Mouse (Mus musculus) heart, embryonic 14.5 days (tissue): ENCODE data around the gene Atp5l. TPM values are rescaled to one million over a fixed set of nuclear protein-coding genes. Genes with fewer than 3 reads are reported as not detected.

Experiments
- ATAC-seq: fragments of 200-750 bp; cut with Nextera tagmentation; 2 replicates; pipeline ENCODE4 v1.8.0; 2017; ENCODE audit warnings: low read depth, moderate TSS enrichment; ENCODE audit not compliant: insufficient number of reproducible peaks, insufficient read depth, low FRiP score
- H3K27ac ChIP-seq, 2 experiments: fragments of 200-500 bp in 1 of 2; fragments of 300-500 bp in 1 of 2; sonication (generic) in 1 of 2; replicated peaks in 1 of 2; 2 replicates each; pipeline ENCODE4 v1.5.1; 2012 to 2014; ENCODE audit warnings: low read depth in 2 of 2, low read length in 2 of 2, control low read depth in 1 of 2, mild to moderate bottlenecking in 1 of 2, mixed read lengths in 1 of 2; ENCODE audit not compliant: control insufficient read depth in 1 of 2, insufficient read depth in 1 of 2
- H3K27me3 ChIP-seq: fragments of 300-500 bp; sonication (generic); 2 replicates; pipeline ENCODE4 v1.6.1; 2014; ENCODE audit warnings: mild to moderate bottlenecking, low read length, control low read depth; ENCODE audit not compliant: control insufficient read depth, insufficient read depth
- H3K36me3 ChIP-seq: fragments of 300-500 bp; sonication (generic); 2 replicates; pipeline ENCODE4 v1.6.1; 2014; ENCODE audit warnings: mild to moderate bottlenecking, control low read depth, low read length, mixed read lengths; ENCODE audit not compliant: control insufficient read depth, insufficient read depth
- H3K4me1 ChIP-seq, 2 experiments: fragments of 200-500 bp in 1 of 2; fragments of 300-500 bp in 1 of 2; sonication (generic) in 1 of 2; 2 replicates each; pipeline ENCODE4 v1.6.1; 2012 to 2014; ENCODE audit warnings: low read length in 2 of 2, control low read depth in 1 of 2, mixed read lengths in 1 of 2; ENCODE audit not compliant: control insufficient read depth in 2 of 2, insufficient read depth in 2 of 2
- H3K4me2 ChIP-seq: fragments of 300-500 bp; sonication (generic); 2 replicates; pipeline ENCODE4 v1.6.1; 2014; ENCODE audit warnings: mild to moderate bottlenecking, low read length
- H3K4me3 ChIP-seq, 2 experiments: fragments of 200-500 bp in 1 of 2; fragments of 300-500 bp in 1 of 2; sonication (generic) in 1 of 2; 2 replicates each; pipeline ENCODE4 v1.5.1; 2012 to 2014; ENCODE audit warnings: low read length in 2 of 2, mild to moderate bottlenecking in 2 of 2, control low read depth in 1 of 2, low read depth in 1 of 2, moderate library complexity in 1 of 2; ENCODE audit not compliant: control insufficient read depth in 1 of 2, insufficient read depth in 1 of 2
- H3K9ac ChIP-seq: fragments of 300-500 bp; sonication (generic); 2 replicates; pipeline ENCODE4 v1.6.1; 2014; ENCODE audit warnings: mild to moderate bottlenecking, low read length
- H3K9me3 ChIP-seq: fragments of 300-500 bp; sonication (generic); 2 replicates; pipeline ENCODE4 v1.6.1; 2016; ENCODE audit warnings: low read length, control low read depth; ENCODE audit not compliant: control insufficient read depth
- WGBS: fragments of 180-500 bp; shearing (Covaris S2); extraction: QIAGEN DNeasy Blood & Tissue Kit; methylation state at CpG from one replicate; pipeline ENCODE4 v1.1.7; 2014; 5-methylcytosine and 5-hydroxymethylcytosine counted together
- polyA plus RNA-seq: library from polyadenylated mRNA; unstranded; fragments of >200 nt; fragmentation: Nextera tagmentation; extraction: Ambion mirVana; gene quantifications from 2 replicates; pipeline ENCODE4 v1.2.1, GENCODE M21; 2014

Gene Atp5l
- polyA plus RNA-seq, 1 experiment from 2014 or later, result 1,405 TPM

DNA sequence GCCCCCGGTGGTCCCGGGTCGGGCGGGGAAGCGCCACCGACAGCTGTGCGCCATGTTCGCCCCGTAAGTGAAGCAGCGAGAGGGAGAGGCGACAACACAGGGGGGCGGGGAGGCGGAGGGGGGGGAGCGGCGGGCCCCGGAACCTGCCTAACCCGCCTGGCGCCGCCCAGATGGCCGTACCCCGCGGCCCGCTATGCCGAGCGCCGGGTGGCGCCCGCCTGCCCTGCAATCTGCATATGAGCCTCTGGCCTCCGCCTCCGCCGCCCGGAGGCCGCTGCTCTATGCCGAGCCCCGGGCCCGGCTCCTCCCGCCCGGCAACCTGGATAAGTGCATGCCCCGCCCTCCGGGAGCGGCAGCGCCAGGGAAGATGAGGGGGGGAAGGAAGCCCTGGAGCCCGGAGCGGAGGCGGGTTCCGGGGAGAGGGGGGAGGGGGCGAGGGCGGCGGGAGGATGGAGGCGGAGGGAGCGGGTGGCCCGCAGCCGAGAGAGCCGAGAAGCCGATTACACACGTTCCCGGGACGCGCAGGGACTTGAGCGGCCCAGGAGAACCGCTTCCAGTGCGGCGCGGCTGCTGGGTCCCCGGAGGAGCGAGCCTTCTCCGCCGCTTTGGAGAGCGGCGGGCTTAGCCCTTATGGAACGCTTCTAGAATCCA, 39.2 kb downstream of the Atp5l start, which contains the start of gene Kmt2a:
Kmt2a (minus strand) TSS at position 76 of the 651 bp plus-strand sequence.
- 1% methylated on average over 44 of the region's 71 CpGs for WGBS
- Histone ChIP-seq H3K9ac (peak within 1 kb of the TSS; percentile 97), H3K4me1 (peaks cover 14 to 25% of the 10 kb centered on the region in 2 experiments; a peak in 3 of 4 replicates), H3K36me3 (no peaks in the 10 kb centered on the region; the same call in 1 of the 2 replicates), H3K27me3 (no peaks in the 10 kb centered on the region), H3K9me3 (no peaks in the 10 kb centered on the region), H3K4me3 (peak within 1 kb of the TSS; percentile 96 to 99), H3K4me2 (peak within 1 kb of the TSS; percentile 100), H3K27ac (peak within 1 kb of the TSS; percentile 95 to 97)
- peak; percentile 88 for ATAC-seq

DNA sequence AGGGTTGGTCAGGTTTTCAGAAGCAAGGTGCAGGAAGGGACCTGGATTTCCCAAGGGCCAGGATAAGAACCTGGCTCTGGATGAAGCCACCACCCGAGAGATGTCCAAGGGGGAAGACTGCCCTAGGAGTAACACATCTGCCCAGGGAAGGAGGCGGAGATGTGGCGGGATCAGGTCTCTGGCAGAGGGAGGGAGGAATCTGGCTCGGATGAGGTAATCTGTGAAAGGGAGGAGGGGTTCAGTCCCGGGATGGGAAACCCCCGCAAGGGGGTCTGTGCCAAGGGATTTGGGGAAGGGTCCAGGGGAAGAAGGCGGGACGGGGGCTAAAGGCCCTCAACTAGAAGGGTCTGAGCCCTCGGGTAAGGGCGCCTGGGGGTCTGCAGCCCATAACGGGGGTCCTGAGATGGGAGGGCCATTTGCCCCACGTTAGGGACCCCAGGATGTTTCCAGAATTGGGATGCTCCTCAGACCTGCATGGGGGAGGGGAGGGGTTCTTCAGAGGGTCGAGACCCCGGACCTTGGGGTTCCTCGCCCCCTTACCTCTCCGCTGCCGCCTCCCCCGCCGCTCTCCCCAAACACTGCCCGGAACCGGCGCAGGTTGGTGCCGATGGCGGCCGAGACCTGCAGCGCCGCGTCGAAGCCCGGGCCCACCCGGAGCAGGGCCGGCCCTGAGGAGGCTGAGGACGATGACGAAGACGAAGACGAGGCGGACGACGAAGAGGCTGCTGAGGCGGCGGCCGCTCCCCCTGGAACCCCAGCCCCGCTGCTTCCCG, 40.0 kb downstream of the Atp5l start:
- peak overlapping the region; percentile 98 for H3K4me2 ChIP-seq
- peak overlapping the region; percentile 96 to 99 for H3K4me3 ChIP-seq
- peak overlapping the region; percentile 10 to 91; a peak in 3 of 4 replicates for H3K27ac ChIP-seq
- peak overlapping the region; percentile 97 for H3K9ac ChIP-seq
- H3K4me1 ChIP-seq, result peaks cover 14 to 34% of the 10 kb centered on the region in 2 experiments; a peak in 3 of 4 replicates
- no peaks in the 10 kb centered on the region for H3K9me3 ChIP-seq
- peak; percentile 15 for ATAC-seq
- under 1% methylated on average over 42 of the region's 44 CpGs for WGBS
- H3K27me3 ChIP-seq, result no peaks in the 10 kb centered on the region
- no peaks in the 10 kb centered on the region; the same call in 1 of the 2 replicates for H3K36me3 ChIP-seq

DNA sequence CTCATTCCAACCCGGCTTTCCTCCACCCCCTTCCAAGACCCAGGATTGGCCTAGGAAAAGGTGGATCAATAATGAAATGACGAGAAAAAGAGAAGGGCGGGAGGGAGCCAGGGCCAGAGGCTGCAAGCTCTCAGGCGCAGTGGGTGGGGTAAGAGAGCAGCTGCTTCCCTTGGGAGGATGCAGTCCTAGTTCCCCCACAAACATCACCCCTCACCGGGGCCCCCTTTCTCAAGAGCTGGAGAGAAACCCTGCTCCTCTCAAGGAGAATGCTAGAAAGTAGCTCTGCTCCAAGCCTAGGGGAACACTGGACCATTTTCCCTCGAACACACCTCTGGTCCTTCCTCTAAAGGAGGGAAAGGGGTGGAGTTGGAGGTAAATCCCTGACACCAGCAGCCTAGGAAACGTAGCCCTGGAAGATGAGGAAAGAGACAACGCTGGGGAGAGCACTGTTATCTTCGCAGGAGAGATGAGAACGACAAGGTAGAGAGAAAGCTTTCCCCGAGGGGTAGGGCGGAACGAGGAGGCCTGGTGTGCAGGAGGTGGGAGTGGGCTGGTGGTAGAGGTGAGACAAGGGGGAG, 40.8 kb downstream of the Atp5l start:
- Histone ChIP-seq H3K9me3 (no peaks in the 10 kb centered on the region), H3K4me2 (peak overlapping the region; percentile 98), H3K27me3 (no peaks in the 10 kb centered on the region), H3K9ac (peak overlapping the region; percentile 97), H3K27ac (0 out of 4 replicates have a peak overlapping the region, but pooled peaks of 1 of the 2 experiments have one; percentile 45), H3K4me3 (peak overlapping the region; percentile 96 to 99), H3K4me1 (peaks cover 14 to 35% of the 10 kb centered on the region in 2 experiments; a peak in 3 of 4 replicates), H3K36me3 (no peaks in the 10 kb centered on the region; the same call in 1 of the 2 replicates)
- WGBS, result under 1% methylated on average over 13 of the region's 13 CpGs
- no peak for ATAC-seq

DNA sequence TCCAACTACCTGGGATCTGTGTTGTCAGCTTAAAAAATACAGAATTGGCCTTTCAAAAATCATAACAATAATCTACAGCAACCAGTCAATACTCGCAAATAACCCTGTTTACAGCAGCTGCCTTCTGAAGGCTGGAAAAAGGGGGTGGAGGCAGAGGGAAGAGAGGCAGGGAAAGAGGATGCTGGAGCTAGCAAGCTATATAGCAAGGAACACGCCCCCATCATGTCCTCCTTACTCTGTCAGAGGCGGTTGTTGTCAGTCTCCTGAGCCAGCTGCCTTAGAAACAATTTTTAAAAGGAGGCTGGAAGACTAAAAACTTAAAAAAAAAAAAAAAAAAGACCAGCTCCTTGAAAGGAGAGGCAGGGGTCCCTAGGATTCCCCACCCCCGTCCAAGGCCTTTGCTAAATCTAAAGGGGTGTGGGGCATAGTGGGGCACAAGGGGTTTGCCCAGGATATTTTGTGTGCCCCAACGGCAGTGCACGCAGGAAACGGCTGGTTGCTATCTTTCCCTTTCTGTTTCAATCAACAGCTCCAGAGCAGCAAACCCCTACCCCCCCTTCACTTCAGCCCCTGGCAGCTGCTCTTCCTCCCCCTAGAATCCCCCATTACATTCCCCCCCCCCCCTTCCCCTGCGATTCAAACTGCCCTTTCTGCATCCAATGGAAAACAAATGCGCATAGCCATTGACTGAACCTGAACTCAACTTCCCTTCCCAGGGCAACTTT, 41.6 kb downstream of the Atp5l start:
- H3K9ac ChIP-seq, result peak overlapping the region; percentile 97
- H3K27me3 ChIP-seq, result no peaks in the 10 kb centered on the region
- WGBS, result 23% methylated on average over 9 of the region's 9 CpGs
- H3K4me2 ChIP-seq, result peak overlapping the region; percentile 98
- no peaks in the 10 kb centered on the region; the same call in 1 of the 2 replicates for H3K36me3 ChIP-seq
- no peak for ATAC-seq
- H3K4me1 ChIP-seq, result peaks cover 14 to 40% of the 10 kb centered on the region in 2 experiments; a peak in 3 of 4 replicates
- H3K27ac ChIP-seq, result peak overlapping the region in 1 of 2 experiments; percentile 45; a peak in 1 of 4 replicates
- no peaks in the 10 kb centered on the region for H3K9me3 ChIP-seq
- peak overlapping the region; percentile 96 to 99 for H3K4me3 ChIP-seq

DNA sequence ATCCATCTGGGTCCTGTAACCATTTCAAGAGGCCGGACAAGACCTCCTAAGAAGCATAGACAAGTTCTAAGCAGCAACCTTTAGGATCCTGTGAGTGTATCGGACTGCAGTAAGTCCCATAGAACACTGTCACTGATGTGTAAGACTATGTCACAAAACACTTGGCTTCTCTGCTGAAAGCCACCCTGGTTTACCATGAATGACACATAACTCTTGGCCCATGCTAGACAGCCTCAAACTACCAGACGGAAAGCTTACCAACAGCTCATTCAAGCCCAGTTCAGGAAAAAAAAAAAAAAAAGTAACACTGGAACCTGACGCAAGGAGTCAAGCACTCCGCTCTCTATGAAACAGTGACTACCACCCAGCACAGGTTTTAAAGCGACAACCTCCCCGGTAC, 42.9 kb downstream of the Atp5l start:
- H3K27ac ChIP-seq, result no peak overlapping the region
- H3K27me3 ChIP-seq, result no peaks in the 10 kb centered on the region
- H3K9me3 ChIP-seq, result no peaks in the 10 kb centered on the region
- H3K36me3 ChIP-seq, result no peaks in the 10 kb centered on the region; the same call in 1 of the 2 replicates
- no peak overlapping the region for H3K9ac ChIP-seq
- peaks cover 14 to 53% of the 10 kb centered on the region in 2 experiments; a peak in 3 of 4 replicates for H3K4me1 ChIP-seq
- H3K4me3 ChIP-seq, result no peak overlapping the region
- 85% methylated on average over 7 of the region's 7 CpGs for WGBS
- no peak overlapping the region for H3K4me2 ChIP-seq
- no peak for ATAC-seq

DNA sequence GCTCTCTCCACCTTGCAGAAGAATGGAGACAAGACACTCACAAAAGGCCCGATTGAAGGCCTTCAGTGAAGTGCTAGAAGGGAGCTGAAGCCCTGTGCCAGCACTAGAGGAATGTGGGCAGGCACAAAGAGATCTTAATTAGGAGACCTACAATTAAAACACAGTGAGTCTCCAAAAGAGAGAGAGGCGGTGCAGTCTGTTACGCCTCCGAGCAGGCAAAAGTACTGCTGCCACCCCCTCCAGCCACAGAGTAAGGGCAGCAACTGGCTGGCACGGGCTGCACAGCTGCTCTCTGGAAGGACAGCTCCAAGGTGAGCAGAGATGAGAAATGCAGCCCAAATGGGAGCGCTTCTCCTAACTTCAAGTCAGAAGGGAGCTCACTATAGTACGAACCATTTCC, 45.1 kb downstream of the Atp5l start:
- Histone ChIP-seq H3K4me3 (no peak overlapping the region), H3K36me3 (no peaks in the 10 kb centered on the region; the same call in none of the 2 replicates), H3K4me1 (peaks cover 16 to 57% of the 10 kb centered on the region in 2 experiments), H3K9ac (no peak overlapping the region), H3K4me2 (no peak overlapping the region), H3K27ac (no peak overlapping the region), H3K9me3 (no peaks in the 10 kb centered on the region), H3K27me3 (no peaks in the 10 kb centered on the region)
- no peak for ATAC-seq
- WGBS, result 52% methylated on average over 7 of the region's 7 CpGs

DNA sequence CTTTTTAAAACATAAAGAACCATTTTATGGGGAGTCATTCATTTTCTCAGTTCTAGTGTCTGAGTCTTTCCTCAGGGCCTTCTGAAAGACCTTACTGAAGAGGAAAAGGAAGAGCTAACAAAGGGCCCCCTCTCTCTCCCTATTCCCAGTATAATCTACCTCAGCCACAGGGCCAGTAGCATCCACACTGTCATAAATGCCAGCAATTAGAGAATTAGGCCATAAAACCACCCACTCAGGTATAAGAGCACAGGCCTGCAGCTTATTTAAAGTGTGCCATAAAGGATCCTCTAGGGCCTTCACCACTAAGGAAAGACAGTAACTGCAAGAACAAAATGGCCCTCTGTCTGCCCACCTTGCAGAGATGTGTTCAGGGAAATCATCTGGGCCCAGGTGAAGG, 46.3 kb downstream of the Atp5l start:
- Histone ChIP-seq H3K4me3 (no peak overlapping the region), H3K27me3 (no peaks in the 10 kb centered on the region), H3K27ac (no peak overlapping the region), H3K4me2 (no peak overlapping the region), H3K9ac (no peak overlapping the region), H3K9me3 (no peaks in the 10 kb centered on the region), H3K36me3 (no peaks in the 10 kb centered on the region; the same call in none of the 2 replicates), H3K4me1 (peaks cover 9 to 52% of the 10 kb centered on the region in 2 experiments)
- ATAC-seq, result no peak
